Mouse (Mus musculus): ENCODE measurements around the gene Tex22. TPM values are rescaled to one million over a fixed set of nuclear protein-coding genes. Genes with fewer than 3 reads are reported as not detected.
A peak's percentile ranks its signal among the peaks of the same experiment; 100 is the strongest.

The Tex22 gene
- polyA plus RNA-seq, 1 experiment from 2014 or later, result not detected

DNA sequence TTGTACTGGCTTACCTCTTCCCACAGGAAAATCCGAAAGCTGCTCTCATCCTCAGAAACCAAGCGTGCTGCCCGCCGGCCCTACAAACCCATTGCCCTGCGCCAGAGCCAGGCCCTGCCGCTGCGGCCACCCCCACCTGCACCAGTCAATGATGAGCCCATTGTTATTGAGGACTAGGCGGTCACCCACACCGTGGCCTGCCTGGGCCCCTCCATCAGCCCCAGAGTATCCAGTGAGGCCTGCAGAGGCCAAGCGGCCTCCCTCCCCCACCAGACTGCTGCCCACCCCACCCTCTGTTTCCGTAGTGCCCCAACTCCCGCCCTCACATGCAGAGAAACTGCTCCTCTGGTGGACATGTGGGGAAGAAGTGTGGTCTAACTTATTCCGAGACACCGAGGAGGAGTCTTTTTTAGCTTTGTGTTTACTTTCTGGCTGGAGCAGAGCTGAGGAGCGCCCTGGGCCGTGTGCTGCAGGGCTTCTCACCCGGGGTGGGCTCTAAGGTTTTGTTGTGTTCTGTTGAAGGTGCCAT is 62.3 kb downstream of the Tex22 start:
- H3K9me3 ChIP-seq (ENCODE audit: control insufficient read depth, low read length), result no peaks in the 10 kb centered on the region
- H3K36me3 ChIP-seq (ENCODE audit: control insufficient read depth, insufficient read depth, low read length), result peaks cover 73% of the 10 kb centered on the region
- DNase-seq (no peak), ATAC-seq (ENCODE audit: low FRiP score, low TSS enrichment) (no peak)
- WGBS, result 82% methylated on average over 17 of the region's 17 CpGs
- no peak overlapping the region for H3K9ac ChIP-seq (replicated peaks; ENCODE audit: low read length)
- peaks cover 21% of the 10 kb centered on the region for H3K4me1 ChIP-seq (ENCODE audit: control insufficient read depth, insufficient read depth, low read length)
- no peaks in the 10 kb centered on the region for H3K27me3 ChIP-seq (ENCODE audit: control insufficient read depth, insufficient read depth, low read length)
- H3K27ac ChIP-seq (replicated peaks; ENCODE audit: low read depth, low read length), result no peak overlapping the region
- no peak overlapping the region for H3K4me2 ChIP-seq (ENCODE audit: low read length)
- no peak overlapping the region for H3K4me3 ChIP-seq (replicated peaks; ENCODE audit: low read depth, low read length)

DNA sequence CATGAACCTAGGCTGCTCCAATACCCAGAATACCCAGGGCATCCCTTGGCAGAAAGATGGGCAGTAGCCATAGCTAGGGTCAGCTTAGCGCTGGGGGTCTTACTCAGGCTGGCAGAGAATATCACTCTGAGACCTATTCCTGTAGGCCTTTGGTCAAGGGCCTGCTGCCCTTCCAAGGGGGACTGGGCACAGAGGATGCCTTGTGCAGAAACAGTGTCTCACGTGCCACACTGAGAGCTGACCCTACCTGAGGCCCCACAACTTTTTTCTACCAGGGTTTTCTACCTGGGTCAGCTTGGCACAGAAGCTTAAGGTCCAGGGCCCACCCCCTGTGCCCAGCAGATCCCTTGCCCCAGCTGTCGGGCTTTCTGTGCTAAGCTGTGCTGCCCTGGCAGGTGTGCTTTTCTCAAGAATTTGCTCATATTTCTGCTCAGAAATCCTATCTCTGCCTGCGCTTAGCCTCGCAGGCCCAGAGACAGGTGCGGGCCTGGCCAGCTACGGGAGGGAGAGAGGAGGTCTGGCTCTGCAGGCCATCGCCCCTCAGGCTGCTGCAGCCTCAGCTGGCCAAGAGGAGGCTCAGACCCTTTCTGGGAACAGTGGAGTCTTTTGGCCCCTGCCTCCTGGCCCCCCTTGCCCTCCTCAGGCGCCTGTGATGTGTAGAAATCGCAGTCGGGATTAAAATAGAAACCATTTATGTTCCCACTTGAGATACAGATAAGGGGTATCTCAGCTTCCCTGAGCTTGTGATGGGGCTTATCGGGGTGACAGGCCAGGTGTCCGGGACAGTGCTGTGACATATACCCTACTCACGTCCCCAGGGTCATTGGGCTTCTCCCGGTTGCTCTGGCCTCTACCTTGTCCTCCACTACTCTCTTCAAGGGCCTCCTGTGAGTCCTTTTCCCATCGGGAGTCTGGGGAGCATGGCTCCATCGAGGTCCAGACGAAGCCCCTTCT is 63.2 kb downstream of the Tex22 start:
- H3K9me3 ChIP-seq (ENCODE audit: control insufficient read depth, low read length), result no peaks in the 10 kb centered on the region
- no peak overlapping the region for H3K4me3 ChIP-seq (replicated peaks; ENCODE audit: low read depth, low read length)
- no peak overlapping the region for H3K9ac ChIP-seq (replicated peaks; ENCODE audit: low read length)
- no peak overlapping the region for H3K27ac ChIP-seq (replicated peaks; ENCODE audit: low read depth, low read length)
- peaks cover 31% of the 10 kb centered on the region for H3K4me1 ChIP-seq (ENCODE audit: control insufficient read depth, insufficient read depth, low read length)
- H3K27me3 ChIP-seq (ENCODE audit: control insufficient read depth, insufficient read depth, low read length), result no peaks in the 10 kb centered on the region
- WGBS, result 89% methylated on average over 18 of the region's 18 CpGs
- DNase-seq (no peak), ATAC-seq (ENCODE audit: low FRiP score, low TSS enrichment) (no peak)
- no peak overlapping the region for H3K4me2 ChIP-seq (ENCODE audit: low read length)
- peaks cover 63% of the 10 kb centered on the region for H3K36me3 ChIP-seq (ENCODE audit: control insufficient read depth, insufficient read depth, low read length)

DNA sequence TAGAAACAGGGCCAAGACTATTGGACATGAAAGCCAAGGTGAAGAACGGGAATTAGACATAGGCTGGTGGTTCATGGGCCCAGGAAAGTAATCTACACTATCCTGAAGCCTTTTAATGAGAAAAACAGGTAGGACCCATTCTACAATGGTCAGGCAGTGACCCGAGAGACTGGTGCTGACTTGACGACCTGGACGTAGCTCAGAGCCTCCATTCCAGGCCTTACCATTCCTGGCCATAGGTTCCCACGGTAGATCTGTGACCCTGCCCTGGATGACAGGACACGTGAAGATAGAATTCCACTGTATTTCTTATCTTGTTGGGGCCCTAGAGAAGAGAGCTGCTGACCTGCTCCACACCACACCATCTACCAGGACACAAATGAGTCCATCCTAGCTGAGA is 64.0 kb downstream of the Tex22 start:
- H3K9me3 ChIP-seq (ENCODE audit: control insufficient read depth, low read length), result no peaks in the 10 kb centered on the region
- no peak overlapping the region for H3K4me2 ChIP-seq (ENCODE audit: low read length)
- no peak for ATAC-seq (ENCODE audit: low FRiP score, low TSS enrichment)
- peaks cover 37% of the 10 kb centered on the region for H3K4me1 ChIP-seq (ENCODE audit: control insufficient read depth, insufficient read depth, low read length)
- H3K27me3 ChIP-seq (ENCODE audit: control insufficient read depth, insufficient read depth, low read length), result no peaks in the 10 kb centered on the region
- DNase-seq, result no peak
- H3K4me3 ChIP-seq (replicated peaks; ENCODE audit: low read depth, low read length), result no peak overlapping the region
- H3K27ac ChIP-seq (replicated peaks; ENCODE audit: low read depth, low read length), result 0 out of 2 replicates have a peak overlapping the region, but pooled peaks have one; percentile 84
- peaks cover 56% of the 10 kb centered on the region for H3K36me3 ChIP-seq (ENCODE audit: control insufficient read depth, insufficient read depth, low read length)
- 76% methylated on average over 6 of the region's 6 CpGs for WGBS
- H3K9ac ChIP-seq (replicated peaks; ENCODE audit: low read length), result no peak overlapping the region

Small RNA genes within 50 kb of the gene (microRNA-seq; reads per million reads assigned to microRNA genes)
- not detected for gene Gm44471

Other genes starting within 250 kb of the Tex22 start
- 45.0 and 60.8 TPM in 2 replicates for gene Cdca4, start 245.1 kb upstream of the Tex22 start, polyA plus RNA-seq (2014; fragmentation: Nextera tagmentation; extraction: Ambion mirVana)
- 0.08 TPM in 1 of 2 replicates, not detected in the other for gene Gpr132, start 206.3 kb upstream of the Tex22 start, polyA plus RNA-seq (2014; fragmentation: Nextera tagmentation; extraction: Ambion mirVana)
- 15.1 and 18.5 TPM in 2 replicates for gene Jag2, start 144.7 kb upstream of the Tex22 start, polyA plus RNA-seq (2014; fragmentation: Nextera tagmentation; extraction: Ambion mirVana)
- 53.2 and 59.4 TPM in 2 replicates for gene Nudt14, start 132.4 kb upstream of the Tex22 start, polyA plus RNA-seq (2014; fragmentation: Nextera tagmentation; extraction: Ambion mirVana)
- gene Btbd6, start 98.0 kb upstream of the Tex22 start, polyA plus RNA-seq (2014; fragmentation: Nextera tagmentation; extraction: Ambion mirVana), result 49.8 and 54.3 TPM in 2 replicates
- 37.7 and 55.1 TPM in 2 replicates for gene Brf1, start 73.8 kb upstream of the Tex22 start, polyA plus RNA-seq (2014; fragmentation: Nextera tagmentation; extraction: Ambion mirVana)
- 28.7 and 32.5 TPM in 2 replicates for gene Pacs2, start 60.0 kb upstream of the Tex22 start, polyA plus RNA-seq (2014; fragmentation: Nextera tagmentation; extraction: Ambion mirVana)
- 20.8 and 22.0 TPM in 2 replicates for gene Mta1, start 23.8 kb downstream of the Tex22 start, polyA plus RNA-seq (2014; fragmentation: Nextera tagmentation; extraction: Ambion mirVana)
- 297 and 329 TPM in 2 replicates for gene Crip2, start 65.7 kb downstream of the Tex22 start, polyA plus RNA-seq (2014; fragmentation: Nextera tagmentation; extraction: Ambion mirVana)
- gene Crip1, start 71.8 kb downstream of the Tex22 start, polyA plus RNA-seq (2014; fragmentation: Nextera tagmentation; extraction: Ambion mirVana), result 16.5 and 26.8 TPM in 2 replicates
- 11.9 and 14.1 TPM in 2 replicates for gene Tedc1, start 81.9 kb downstream of the Tex22 start, polyA plus RNA-seq (2014; fragmentation: Nextera tagmentation; extraction: Ambion mirVana)
- gene Tmem121, start 111.4 kb downstream of the Tex22 start, polyA plus RNA-seq (2014; fragmentation: Nextera tagmentation; extraction: Ambion mirVana), result 24.5 and 61.9 TPM in 2 replicates